Mouse (Mus musculus) midbrain, embryonic 14.5 days (tissue): Measurements from ENCODE around the gene Rsph14. TPM values are rescaled to one million over a fixed set of nuclear protein-coding genes. Genes with fewer than 3 reads are reported as not detected.

Source experiments
- ATAC-seq: fragments of 200-750 bp; cut with Nextera tagmentation; 2 replicates; pipeline ENCODE4 v1.8.0; 2017; ENCODE audit warnings: moderate number of reproducible peaks, moderate library complexity; ENCODE audit not compliant: low FRiP score, low TSS enrichment
- DNase-seq: peaks from one replicate; pipeline ENCODE4 v3.0.0-alpha.2; 2015
- H3K27ac ChIP-seq: fragments of 300-500 bp; sonication (generic); replicated peaks from 2 replicates; pipeline ENCODE4 v1.5.1; 2014; ENCODE audit warnings: mild to moderate bottlenecking, low read depth, low read length, moderate library complexity
- H3K27me3 ChIP-seq: fragments of 300-500 bp; sonication (generic); 2 replicates; pipeline ENCODE4 v1.6.1; 2014; ENCODE audit warnings: low read length, control low read depth, mixed read lengths; ENCODE audit not compliant: control insufficient read depth, insufficient read depth
- H3K36me3 ChIP-seq: fragments of 300-500 bp; sonication (generic); 2 replicates; pipeline ENCODE4 v1.6.1; 2014; ENCODE audit warnings: low read length, control low read depth; ENCODE audit not compliant: control insufficient read depth, insufficient read depth
- H3K4me1 ChIP-seq: fragments of 300-500 bp; sonication (generic); 2 replicates; pipeline ENCODE4 v1.6.1; 2014; ENCODE audit warnings: mild to moderate bottlenecking, antibody characterized with exemption, low read length, control low read depth; ENCODE audit not compliant: control insufficient read depth, insufficient read depth
- H3K4me2 ChIP-seq: fragments of 300-500 bp; sonication (generic); 2 replicates; pipeline ENCODE4 v1.6.1; 2014; ENCODE audit warnings: mild to moderate bottlenecking, low read length, moderate library complexity
- H3K4me3 ChIP-seq: fragments of 300-500 bp; sonication (generic); replicated peaks from 2 replicates; pipeline ENCODE4 v1.5.1; 2014; ENCODE audit warnings: low read depth, low read length
- H3K9ac ChIP-seq: fragments of 300-500 bp; sonication (generic); replicated peaks from 2 replicates; pipeline ENCODE4 v1.6.1; 2014; ENCODE audit warnings: mild to moderate bottlenecking, low read length, moderate library complexity
- H3K9me3 ChIP-seq: fragments of 300-500 bp; sonication (generic); 2 replicates; pipeline ENCODE4 v1.6.1; 2016; ENCODE audit warnings: low read length, control low read depth, mixed read lengths; ENCODE audit not compliant: control insufficient read depth
- WGBS: fragments of 180-500 bp; shearing (Covaris S2); extraction: QIAGEN DNeasy Blood & Tissue Kit; methylation state at CpG from one replicate; pipeline ENCODE4 v1.1.7; 2014; 5-methylcytosine and 5-hydroxymethylcytosine counted together
- polyA plus RNA-seq: library from polyadenylated mRNA; unstranded; fragments of >200 nt; fragmentation: Nextera tagmentation; extraction: Ambion mirVana; gene quantifications from 2 replicates; pipeline ENCODE4 v1.2.1, GENCODE M21; 2014

Gene Rsph14
- polyA plus RNA-seq, 1 experiment from 2014 or later, result 0.68 TPM

DNA sequence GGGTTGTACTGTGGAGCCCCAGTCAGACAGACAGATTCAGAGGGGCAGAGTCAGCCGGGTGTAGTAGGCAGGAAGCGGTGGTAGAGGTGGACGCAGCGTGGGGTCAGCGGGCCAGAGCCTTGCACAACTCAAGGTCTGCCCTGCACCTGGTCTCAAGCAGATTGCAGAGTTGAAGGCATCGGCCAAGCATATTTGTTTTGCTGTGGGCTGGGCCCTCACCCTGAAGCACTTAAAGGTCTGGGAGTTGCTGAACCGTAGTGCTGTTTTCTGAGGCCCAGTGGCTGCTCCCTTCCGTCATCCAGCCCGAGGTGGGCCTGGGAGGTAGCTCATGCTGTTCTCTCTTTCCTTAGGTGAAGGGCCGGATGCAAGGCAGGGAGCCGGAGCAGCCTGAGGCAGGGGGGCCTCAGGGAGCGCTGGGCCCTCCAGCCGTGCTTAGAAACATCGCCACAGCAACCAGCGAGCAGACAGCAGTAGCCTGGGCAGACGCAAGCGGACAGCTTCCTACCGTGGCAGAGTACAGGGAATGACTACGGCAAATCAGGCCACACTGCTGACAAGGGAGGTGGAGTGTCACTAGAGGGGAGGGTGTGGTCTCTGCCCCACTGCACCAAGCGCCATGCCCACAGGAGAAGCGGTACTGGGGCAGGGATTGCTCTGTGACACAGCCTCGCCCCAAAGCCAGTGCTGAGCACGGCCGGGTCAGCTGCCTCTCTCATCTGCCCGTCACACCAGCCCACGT is 41.6 kb downstream of the Rsph14 start:
- Histone ChIP-seq H3K36me3 (peaks cover 16% of the 10 kb centered on the region), H3K9me3 (no peaks in the 10 kb centered on the region), H3K4me1 (peaks cover 22% of the 10 kb centered on the region), H3K4me3 (no peak overlapping the region), H3K27ac (no peak overlapping the region), H3K27me3 (no peaks in the 10 kb centered on the region), H3K9ac (no peak overlapping the region; the same call in 1 of the 2 replicates), H3K4me2 (no peak overlapping the region)
- DNase-seq, result peak; percentile 25
- WGBS, result 43% methylated on average over 26 of the region's 26 CpGs
- ATAC-seq, result no peak

DNA sequence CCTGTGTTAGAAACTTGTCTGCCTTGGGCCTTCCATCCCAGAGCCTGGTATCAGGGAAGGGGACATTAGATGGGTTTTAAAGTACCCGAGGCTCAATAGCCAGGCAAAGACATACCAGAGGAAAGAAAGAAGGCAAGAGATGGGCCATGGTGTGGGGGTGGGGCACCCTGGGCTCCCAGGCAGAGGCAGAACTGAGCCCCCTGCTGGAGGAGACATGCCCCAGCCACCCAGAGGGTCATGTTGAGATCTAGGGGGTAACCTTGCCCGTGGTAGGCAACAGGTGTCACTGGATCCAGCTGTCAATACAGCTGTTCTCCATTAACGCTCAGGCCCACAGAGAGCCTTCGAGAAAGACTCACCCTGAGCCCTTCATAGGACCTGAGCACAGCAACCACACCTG is 42.6 kb downstream of the Rsph14 start:
- peaks cover 16% of the 10 kb centered on the region for H3K4me1 ChIP-seq
- no peaks in the 10 kb centered on the region for H3K9me3 ChIP-seq
- no peak overlapping the region for H3K9ac ChIP-seq
- H3K4me2 ChIP-seq, result no peak overlapping the region
- DNase-seq (no peak), ATAC-seq (no peak)
- no peak overlapping the region for H3K27ac ChIP-seq
- H3K4me3 ChIP-seq, result no peak overlapping the region
- 81% methylated on average over 4 of the region's 4 CpGs for WGBS
- peaks cover 16% of the 10 kb centered on the region for H3K36me3 ChIP-seq
- no peaks in the 10 kb centered on the region for H3K27me3 ChIP-seq

DNA sequence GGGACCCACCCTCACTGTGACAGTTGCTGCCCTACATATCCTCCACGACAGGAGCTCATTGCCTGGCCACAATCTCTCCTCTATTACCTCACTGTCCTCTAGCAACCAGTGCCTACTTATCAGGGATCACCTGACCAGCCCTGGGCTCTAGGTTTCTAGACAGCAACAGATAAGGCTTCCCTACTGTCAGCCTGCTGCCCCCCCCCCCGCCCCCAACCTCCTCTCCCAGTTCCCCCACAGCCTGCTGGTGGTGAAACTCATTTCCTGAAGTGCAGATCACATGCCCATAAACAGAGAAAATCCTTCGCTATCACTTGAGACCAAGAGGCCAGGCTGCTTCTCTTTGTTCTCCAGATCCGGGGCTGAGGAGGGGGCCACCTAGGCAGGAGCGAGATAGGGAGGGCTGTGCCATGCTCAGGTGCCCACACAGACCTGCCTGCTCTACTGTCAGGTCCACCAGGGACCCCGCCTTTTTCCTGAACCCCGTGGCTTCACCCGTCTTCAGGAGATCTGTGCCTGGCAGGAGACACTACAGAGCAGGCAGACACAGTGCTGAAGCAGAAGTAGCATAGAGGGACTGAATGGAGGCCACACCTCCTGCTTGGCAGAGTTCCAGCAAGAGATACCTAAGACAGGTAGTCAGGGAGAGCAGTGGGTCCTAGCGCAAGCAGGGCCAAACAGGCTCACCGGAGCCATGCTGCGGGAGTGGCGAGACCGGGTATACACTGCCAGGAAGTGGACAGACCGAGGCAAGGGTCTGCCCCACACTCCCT is 44.5 kb downstream of the Rsph14 start:
- DNase-seq (no peak), ATAC-seq (no peak)
- Histone ChIP-seq H3K4me3 (no peak overlapping the region), H3K27ac (no peak overlapping the region), H3K36me3 (peaks cover 22% of the 10 kb centered on the region), H3K9me3 (no peaks in the 10 kb centered on the region), H3K9ac (no peak overlapping the region), H3K4me2 (no peak overlapping the region), H3K4me1 (peaks cover 6% of the 10 kb centered on the region; the same call in 1 of the 2 replicates), H3K27me3 (no peaks in the 10 kb centered on the region)
- 80% methylated on average over 14 of the region's 14 CpGs for WGBS

DNA sequence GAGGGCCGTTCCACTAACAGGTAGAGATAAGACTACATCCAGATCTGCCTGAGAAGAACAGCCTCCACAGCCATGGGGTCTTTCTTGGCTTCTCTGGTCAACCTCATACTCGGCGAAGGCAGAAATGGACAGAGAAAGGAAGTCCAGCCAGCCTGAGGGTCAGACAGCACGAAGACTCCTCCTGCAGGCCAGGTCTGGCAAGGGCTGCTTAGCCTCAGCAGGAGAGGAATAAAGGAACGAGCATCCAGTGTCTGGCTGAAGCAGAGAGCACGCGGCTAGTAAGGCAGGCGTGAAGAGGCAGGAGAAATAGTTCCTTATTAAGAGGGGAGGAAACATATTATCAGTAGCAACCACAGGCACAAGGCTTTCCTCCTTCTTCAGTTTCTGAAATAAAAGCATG is 49.2 kb downstream of the Rsph14 start:
- Histone ChIP-seq H3K9ac (no peak overlapping the region), H3K4me1 (0 out of 2 replicates have a peak, but pooled peaks cover 4% of the 10 kb centered on the region), H3K4me2 (no peak overlapping the region), H3K36me3 (peaks cover 8% of the 10 kb centered on the region; the same call in 1 of the 2 replicates), H3K9me3 (no peaks in the 10 kb centered on the region), H3K27ac (no peak overlapping the region), H3K4me3 (no peak overlapping the region), H3K27me3 (no peaks in the 10 kb centered on the region)
- DNase-seq (no peak), ATAC-seq (no peak)
- 71% methylated on average over 8 of the region's 8 CpGs for WGBS

DNA sequence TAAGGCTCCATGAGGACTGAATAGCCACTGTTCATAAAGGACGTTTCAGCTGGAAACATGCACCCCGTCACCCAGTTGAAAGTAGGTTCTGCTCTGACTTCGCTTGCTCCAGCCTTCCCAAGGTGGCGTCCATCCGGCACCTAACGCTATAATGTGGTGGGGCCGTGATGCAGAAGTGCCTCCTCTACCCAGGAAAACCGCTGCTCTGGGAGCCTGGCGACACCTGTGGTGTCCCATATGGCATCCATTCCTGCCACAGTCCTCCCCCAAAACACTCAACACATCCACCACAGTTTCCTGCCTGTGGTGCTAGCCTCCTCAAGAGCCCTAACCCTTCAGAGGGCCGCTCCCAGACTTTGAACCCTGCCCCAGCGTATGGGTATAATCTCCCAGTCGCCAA is 51.2 kb downstream of the Rsph14 start:
- DNase-seq (no peak), ATAC-seq (no peak)
- H3K9me3 ChIP-seq, result no peaks in the 10 kb centered on the region
- 93% methylated on average over 12 of the region's 12 CpGs for WGBS
- no peaks in the 10 kb centered on the region for H3K27me3 ChIP-seq
- H3K36me3 ChIP-seq, result 0 out of 2 replicates have a peak, but pooled peaks cover 8% of the 10 kb centered on the region
- no peak overlapping the region for H3K9ac ChIP-seq
- 0 out of 2 replicates have a peak, but pooled peaks cover 4% of the 10 kb centered on the region for H3K4me1 ChIP-seq
- no peak overlapping the region for H3K4me2 ChIP-seq
- no peak overlapping the region for H3K4me3 ChIP-seq
- no peak overlapping the region for H3K27ac ChIP-seq

DNA sequence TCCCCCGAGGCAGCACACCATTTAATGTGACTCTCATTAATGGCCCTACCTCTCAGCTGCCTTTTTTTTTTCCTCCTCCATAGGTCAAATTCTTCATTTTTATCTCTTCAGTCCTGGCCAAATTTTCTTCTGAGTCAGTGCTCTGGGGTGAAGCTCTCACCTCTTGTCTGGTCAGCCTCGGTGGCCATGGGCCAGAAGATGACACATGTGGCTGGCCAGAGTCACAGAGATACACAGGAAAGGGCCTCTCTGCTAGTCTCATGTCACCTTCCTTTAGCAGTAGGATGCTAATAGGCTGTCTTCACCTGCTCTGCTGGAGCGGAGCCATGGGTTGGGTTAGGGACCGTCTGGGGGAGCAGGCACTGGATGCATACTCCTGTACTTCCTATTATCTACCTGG is 54.3 kb downstream of the Rsph14 start:
- Histone ChIP-seq H3K36me3 (peaks cover 6% of the 10 kb centered on the region), H3K27ac (no peak overlapping the region), H3K4me3 (no peak overlapping the region), H3K9ac (no peak overlapping the region), H3K27me3 (no peaks in the 10 kb centered on the region), H3K9me3 (no peaks in the 10 kb centered on the region), H3K4me1 (peaks cover 4% of the 10 kb centered on the region; the same call in 1 of the 2 replicates), H3K4me2 (no peak overlapping the region)
- 81% methylated on average over 4 of the region's 4 CpGs for WGBS
- DNase-seq (no peak), ATAC-seq (no peak)

DNA sequence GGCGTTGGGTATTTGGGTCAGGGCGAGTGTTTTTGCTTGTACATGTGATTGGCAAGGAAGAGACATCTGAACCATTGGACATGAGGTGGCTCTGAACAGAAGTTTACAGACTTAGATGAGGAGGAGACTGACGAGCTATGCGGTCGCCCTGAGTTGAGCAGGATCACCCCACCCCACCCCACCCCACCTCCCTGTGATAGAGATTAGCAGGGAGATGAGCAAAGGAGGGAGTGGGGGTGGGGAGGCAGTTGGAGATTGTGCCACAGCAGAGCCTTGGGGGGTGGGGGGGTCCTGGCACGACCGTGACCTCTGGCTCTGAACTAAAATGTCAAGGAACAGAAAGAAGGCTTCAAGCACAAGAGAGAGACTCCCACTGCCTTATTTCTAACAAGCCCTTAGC is 56.0 kb downstream of the Rsph14 start:
- peaks cover 3% of the 10 kb centered on the region for H3K36me3 ChIP-seq
- DNase-seq (no peak), ATAC-seq (no peak)
- H3K4me3 ChIP-seq, result no peak overlapping the region
- H3K4me1 ChIP-seq, result peaks cover 4% of the 10 kb centered on the region; the same call in 1 of the 2 replicates
- no peaks in the 10 kb centered on the region for H3K27me3 ChIP-seq
- no peaks in the 10 kb centered on the region for H3K9me3 ChIP-seq
- 74% methylated on average over 7 of the region's 7 CpGs for WGBS
- H3K27ac ChIP-seq, result no peak overlapping the region
- H3K4me2 ChIP-seq, result no peak overlapping the region
- no peak overlapping the region for H3K9ac ChIP-seq

DNA sequence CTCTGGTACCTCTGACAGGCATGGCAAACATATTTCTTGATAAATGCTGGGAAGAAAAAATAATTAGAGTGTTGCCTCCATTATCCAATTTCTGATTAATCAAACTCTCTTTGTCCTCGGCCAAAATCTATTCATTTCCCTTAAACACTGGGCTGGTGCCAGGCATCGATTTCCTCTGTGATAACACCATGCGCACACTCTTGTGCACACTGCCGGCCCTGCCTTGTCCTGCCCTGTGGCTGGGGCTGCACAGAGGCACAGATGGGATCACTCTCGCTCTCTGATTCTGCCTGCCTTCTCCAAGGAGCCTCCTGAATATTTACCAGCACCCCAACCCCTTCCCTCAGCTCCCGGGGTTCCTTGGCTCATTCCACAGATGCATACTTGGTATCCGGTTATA is 56.8 kb downstream of the Rsph14 start:
- no peak for DNase-seq
- no peak for ATAC-seq
- Histone ChIP-seq H3K27ac (no peak overlapping the region), H3K4me3 (no peak overlapping the region), H3K9ac (no peak overlapping the region), H3K4me2 (no peak overlapping the region), H3K9me3 (no peaks in the 10 kb centered on the region), H3K4me1 (peaks cover 4% of the 10 kb centered on the region; the same call in 1 of the 2 replicates), H3K27me3 (no peaks in the 10 kb centered on the region), H3K36me3 (peaks cover 3% of the 10 kb centered on the region)
- 82% methylated on average over 7 of the region's 7 CpGs for WGBS
